Mouse (Mus musculus) heart, postnatal 0 days (tissue): ENCODE results near the gene Tfrc. TPM values are rescaled to one million over a fixed set of nuclear protein-coding genes. Genes with fewer than 3 reads are reported as not detected.
A peak's percentile ranks its signal among the peaks of the same experiment; 100 is the strongest.

ENCODE experiments used
- ATAC-seq: fragments of 200-750 bp; cut with Nextera tagmentation; 2 replicates; pipeline ENCODE4 v1.8.0; 2017; ENCODE audit warnings: low read depth, moderate number of reproducible peaks, moderate library complexity; ENCODE audit not compliant: insufficient read depth
- DNase-seq: peaks from one replicate; pipeline ENCODE4 v3.0.0-alpha.2; 2016; ENCODE audit warnings: low spot score
- H3K27ac ChIP-seq: fragments of 300-500 bp; sonication (generic); 2 replicates; pipeline ENCODE4 v1.5.1; 2014; ENCODE audit warnings: low read depth, mild to moderate bottlenecking
- H3K27me3 ChIP-seq: fragments of 300-500 bp; sonication (generic); 2 replicates; pipeline ENCODE4 v1.6.1; 2014; ENCODE audit warnings: low read length, mixed read lengths; ENCODE audit not compliant: control insufficient read depth, insufficient read depth
- H3K36me3 ChIP-seq: fragments of 300-500 bp; sonication (generic); replicated peaks from 2 replicates; pipeline ENCODE4 v1.6.1; 2014; ENCODE audit warnings: low read length, mixed read lengths; ENCODE audit not compliant: control insufficient read depth, insufficient read depth
- H3K4me1 ChIP-seq: fragments of 300-500 bp; sonication (generic); 2 replicates; pipeline ENCODE4 v1.6.1; 2014; ENCODE audit warnings: antibody characterized with exemption; ENCODE audit not compliant: control insufficient read depth, insufficient read depth
- H3K4me2 ChIP-seq: fragments of 300-500 bp; sonication (generic); 2 replicates; pipeline ENCODE4 v1.6.1; 2014; ENCODE audit warnings: low read depth, mild to moderate bottlenecking, low read length, moderate library complexity
- H3K4me3 ChIP-seq: fragments of 300-500 bp; sonication (generic); 2 replicates; pipeline ENCODE4 v1.5.1; 2014; ENCODE audit warnings: low read depth, low read length
- H3K9ac ChIP-seq: fragments of 300-500 bp; sonication (generic); replicated peaks from 2 replicates; pipeline ENCODE4 v1.6.1; 2014; ENCODE audit warnings: low read depth, low read length, mixed read lengths
- H3K9me3 ChIP-seq: fragments of 300-500 bp; sonication (generic); replicated peaks from 2 replicates; pipeline ENCODE4 v1.6.1; 2016; ENCODE audit warnings: low read length; ENCODE audit not compliant: control insufficient read depth
- CTCF ChIP-seq: IDR thresholded peaks from 2 replicates; pipeline ENCODE4 v1.5.1; 2016; ENCODE audit warnings: antibody characterized with exemption, control low read depth, low read depth
- EP300 ChIP-seq: IDR thresholded peaks from 2 replicates; pipeline ENCODE4 v1.6.1; 2016; ENCODE audit warnings: antibody characterized with exemption, low read depth
- WGBS: fragments of 180-500 bp; shearing (Covaris S2); extraction: QIAGEN DNeasy Blood & Tissue Kit; methylation state at CpG from one replicate; pipeline ENCODE4 v1.1.7; 2014; 5-methylcytosine and 5-hydroxymethylcytosine counted together
- polyA plus RNA-seq: library from polyadenylated mRNA; unstranded; fragments of >200 nt; fragmentation: Nextera tagmentation; extraction: Ambion mirVana; gene quantifications from 2 replicates; pipeline ENCODE4 v1.2.1, GENCODE M21; 2015
- total RNA-seq: library from RNA; depleted of rRNA; stranded (reverse); fragments of >200 nt; gene quantifications from 2 replicates; pipeline ENCODE4 v1.2.3, GENCODE M21; 2014; ENCODE audit warnings: low replicate concordance

Gene Tfrc
- total and polyA plus RNA-seq, 2 experiments from 2014 or later = 57.1 to 71.7 TPM

- 89% methylated on average over 10 of the region's 10 CpGs for WGBS
- Histone ChIP-seq H3K4me3 (no peak overlapping the region), H3K9me3 (no peaks in the 10 kb centered on the region), H3K4me1 (peaks cover 34% of the 10 kb centered on the region), H3K4me2 (no peak overlapping the region), H3K9ac (no peak overlapping the region), H3K36me3 (peaks cover 5% of the 10 kb centered on the region; the same call in 1 of the 2 replicates), H3K27me3 (no peaks in the 10 kb centered on the region), H3K27ac (no peak overlapping the region)
- no peak for TF ChIP-seq EP300
- TF ChIP-seq CTCF = no peak
- no peak for DNase-seq
- no peak for ATAC-seq
Measured at GRCm38 (mm10) chr16:32669243-32669642, 60.5 kb downstream of the Tfrc start.

- no peak for TF ChIP-seq EP300
- no peak for TF ChIP-seq CTCF
- Histone ChIP-seq H3K27me3 (no peaks in the 10 kb centered on the region), H3K27ac (no peak overlapping the region), H3K9ac (no peak overlapping the region), H3K4me1 (peaks cover 28% of the 10 kb centered on the region), H3K9me3 (no peaks in the 10 kb centered on the region), H3K4me2 (no peak overlapping the region), H3K4me3 (no peak overlapping the region), H3K36me3 (peaks cover 13% of the 10 kb centered on the region)
- 54% methylated on average over 10 of the region's 10 CpGs for WGBS
- no peak for ATAC-seq
- DNase-seq = no peak
Measured at GRCm38 (mm10) chr16:32670354-32671124, 61.8 kb downstream of the Tfrc start.

GRCm38 (mm10) chr16:32671206-32671887 lies 62.6 kb downstream of the Tfrc start:
- 78% methylated on average over 13 of the region's 13 CpGs for WGBS
- no peaks in the 10 kb centered on the region for H3K27me3 ChIP-seq
- peaks cover 20% of the 10 kb centered on the region for H3K4me1 ChIP-seq
- no peak overlapping the region for H3K27ac ChIP-seq
- no peak overlapping the region for H3K4me2 ChIP-seq
- H3K36me3 ChIP-seq = peaks cover 21% of the 10 kb centered on the region
- TF ChIP-seq CTCF (no peak), EP300 (no peak)
- no peak for ATAC-seq
- DNase-seq = no peak
- no peak overlapping the region for H3K9ac ChIP-seq
- H3K4me3 ChIP-seq = no peak overlapping the region
- no peaks in the 10 kb centered on the region for H3K9me3 ChIP-seq

GRCm38 (mm10) chr16:32672250-32672649 lies 63.5 kb downstream of the Tfrc start:
- Histone ChIP-seq H3K4me1 (peaks cover 11% of the 10 kb centered on the region), H3K4me3 (no peak overlapping the region), H3K4me2 (no peak overlapping the region), H3K36me3 (peaks cover 29% of the 10 kb centered on the region), H3K27ac (0 out of 2 replicates have a peak overlapping the region, but pooled peaks have one; percentile 11), H3K27me3 (no peaks in the 10 kb centered on the region), H3K9me3 (no peaks in the 10 kb centered on the region), H3K9ac (no peak overlapping the region)
- ATAC-seq (no peak), DNase-seq (no peak)
- WGBS = 86% methylated on average over 7 of the region's 7 CpGs
- TF ChIP-seq EP300 = no peak
- no peak for TF ChIP-seq CTCF

- Histone ChIP-seq H3K9me3 (no peaks in the 10 kb centered on the region), H3K36me3 (peaks cover 30% of the 10 kb centered on the region), H3K9ac (no peak overlapping the region), H3K4me2 (no peak overlapping the region), H3K27ac (0 out of 2 replicates have a peak overlapping the region, but pooled peaks have one; percentile 11), H3K4me1 (peaks cover 4% of the 10 kb centered on the region), H3K27me3 (no peaks in the 10 kb centered on the region), H3K4me3 (no peak overlapping the region)
- no peak for DNase-seq
- no peak for ATAC-seq
- 72% methylated on average over 13 of the region's 13 CpGs for WGBS
- TF ChIP-seq CTCF (no peak), EP300 (no peak)
Measured at GRCm38 (mm10) chr16:32672861-32673560, 64.3 kb downstream of the Tfrc start.
